Mouse (Mus musculus): Measurements from ENCODE around the gene Zfp553. TPM values are rescaled to one million over a fixed set of nuclear protein-coding genes. Genes with fewer than 3 reads are reported as not detected.

Zfp553 gene
- 31.9 and 39.7 TPM in 2 replicates for polyA plus RNA-seq (2014; fragmentation: Nextera tagmentation; extraction: Ambion mirVana)

DNA sequence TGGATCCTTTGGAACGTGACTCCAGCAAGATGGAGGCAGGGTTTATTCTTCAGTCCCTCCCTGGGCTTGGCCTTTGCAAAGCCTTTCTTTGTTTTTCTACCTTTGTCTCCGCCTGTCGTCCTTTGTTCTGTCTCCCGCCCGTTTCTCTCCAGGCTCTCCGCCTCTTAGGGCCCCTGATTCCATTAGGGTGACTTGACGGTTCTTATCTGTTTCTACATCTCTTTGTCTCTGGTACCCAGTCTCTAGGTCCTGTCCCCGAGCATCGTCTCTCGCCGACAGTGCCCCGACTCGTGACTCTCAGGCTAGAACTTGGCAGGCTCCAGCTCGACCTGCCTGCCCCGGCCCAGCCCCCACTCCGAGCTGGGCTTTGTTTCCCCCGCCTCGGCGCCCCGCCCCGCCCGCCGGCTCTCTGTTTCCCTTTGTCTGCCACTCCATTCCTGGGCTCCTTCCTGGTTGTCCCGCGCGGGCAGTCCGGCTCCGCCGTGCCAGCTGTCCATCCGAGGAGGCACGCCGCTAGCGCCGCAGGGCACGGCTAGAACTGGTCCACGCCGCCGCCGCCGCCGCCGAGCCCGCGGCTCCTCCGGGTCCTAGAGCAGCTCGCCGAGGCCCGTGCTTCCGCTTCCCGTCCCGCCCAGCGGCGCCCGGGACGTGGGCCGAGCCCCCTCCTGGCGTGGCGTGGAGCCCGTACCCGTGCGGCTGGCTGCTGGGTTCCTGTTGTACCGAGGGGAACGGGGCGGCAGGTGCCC is at the start of gene Zfp553, which contains the start of gene Sept1:
TSS of gene Zfp553 (plus strand) at position 440 of the 746 bp plus-strand sequence.
TSS of gene Sept1 (minus strand) at position 509 of the 746 bp plus-strand sequence.
- Histone ChIP-seq H3K27ac (replicated peaks; ENCODE audit: low read depth, low read length) (peak within 1 kb of the TSS; percentile 99), H3K27me3 (ENCODE audit: control insufficient read depth, insufficient read depth, low read length) (no peaks in the 10 kb centered on the region), H3K9me3 (ENCODE audit: control insufficient read depth, low read length) (no peaks in the 10 kb centered on the region), H3K36me3 (ENCODE audit: control insufficient read depth, insufficient read depth, low read length) (peaks cover 38% of the 10 kb centered on the region), H3K4me2 (ENCODE audit: low read length) (peak within 1 kb of the TSS; percentile 69), H3K4me1 (ENCODE audit: control insufficient read depth, insufficient read depth, low read length) (peaks cover 31% of the 10 kb centered on the region), H3K4me3 (replicated peaks; ENCODE audit: low read depth, low read length) (peak within 1 kb of the TSS; percentile 81), H3K9ac (replicated peaks; ENCODE audit: low read length) (peak within 1 kb of the TSS; percentile 98)
- under 1% methylated on average over 64 of the region's 64 CpGs for WGBS
- peak; percentile 91 for ATAC-seq (ENCODE audit: low FRiP score, low TSS enrichment)
- DNase-seq = peak; percentile 95

DNA sequence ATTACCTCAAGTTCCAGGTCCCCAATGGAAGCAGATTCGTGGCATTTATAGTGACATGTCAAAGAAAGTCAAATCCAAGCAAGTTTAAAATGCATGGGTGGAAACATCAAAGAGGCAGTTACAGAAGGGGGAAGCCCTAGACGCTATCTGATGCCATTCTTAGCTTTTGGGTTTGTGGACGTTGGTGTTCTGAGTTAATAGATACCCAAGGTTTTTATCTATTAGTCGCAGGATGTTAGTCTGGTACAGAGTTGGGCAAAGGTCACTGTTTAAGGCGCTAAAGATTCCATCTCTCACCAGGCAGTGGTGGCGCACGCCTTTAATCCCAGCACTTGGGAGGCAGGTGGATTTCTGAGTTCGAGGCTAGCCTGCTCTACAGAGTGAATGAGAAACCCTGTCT is 49.5 kb upstream of the Zfp553 start:
- ATAC-seq (ENCODE audit: low FRiP score, low TSS enrichment) = no peak

DNA sequence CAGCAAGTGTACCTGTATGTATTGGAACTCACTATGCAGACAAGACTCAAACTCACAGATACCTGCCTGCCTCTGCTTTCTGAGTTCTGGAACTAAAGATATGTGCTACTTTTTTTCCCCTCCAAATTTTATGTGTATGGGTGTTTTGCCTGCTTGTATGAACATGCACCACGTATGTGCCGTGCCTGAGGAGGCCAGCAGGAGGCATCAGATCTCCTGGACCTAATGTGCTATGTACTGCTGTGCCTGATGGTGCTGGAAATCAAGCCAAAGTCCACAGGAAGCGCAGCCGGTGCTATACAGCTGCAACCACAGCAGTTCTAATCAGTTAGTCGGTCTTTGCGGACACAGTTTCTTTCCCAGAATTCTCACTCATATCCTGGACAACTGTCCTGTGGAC is 49.0 kb upstream of the Zfp553 start:
- Histone ChIP-seq H3K36me3 (ENCODE audit: control insufficient read depth, insufficient read depth, low read length) (no peaks in the 10 kb centered on the region), H3K4me3 (replicated peaks; ENCODE audit: low read depth, low read length) (no peak overlapping the region)

More for the DNA sequence above, 49.5 kb upstream of the Zfp553 start:
- Histone ChIP-seq H3K27ac (replicated peaks; ENCODE audit: low read depth, low read length) (no peak overlapping the region), H3K36me3 (ENCODE audit: control insufficient read depth, insufficient read depth, low read length) (no peaks in the 10 kb centered on the region), H3K4me1 (ENCODE audit: control insufficient read depth, insufficient read depth, low read length) (no peaks in the 10 kb centered on the region), H3K4me3 (replicated peaks; ENCODE audit: low read depth, low read length) (no peak overlapping the region), H3K9me3 (ENCODE audit: control insufficient read depth, low read length) (no peaks in the 10 kb centered on the region), H3K27me3 (ENCODE audit: control insufficient read depth, insufficient read depth, low read length) (no peaks in the 10 kb centered on the region), H3K9ac (replicated peaks; ENCODE audit: low read length) (no peak overlapping the region), H3K4me2 (ENCODE audit: low read length) (no peak overlapping the region)
- WGBS = 83% methylated on average over 8 of the region's 8 CpGs
- no peak for DNase-seq

DNA sequence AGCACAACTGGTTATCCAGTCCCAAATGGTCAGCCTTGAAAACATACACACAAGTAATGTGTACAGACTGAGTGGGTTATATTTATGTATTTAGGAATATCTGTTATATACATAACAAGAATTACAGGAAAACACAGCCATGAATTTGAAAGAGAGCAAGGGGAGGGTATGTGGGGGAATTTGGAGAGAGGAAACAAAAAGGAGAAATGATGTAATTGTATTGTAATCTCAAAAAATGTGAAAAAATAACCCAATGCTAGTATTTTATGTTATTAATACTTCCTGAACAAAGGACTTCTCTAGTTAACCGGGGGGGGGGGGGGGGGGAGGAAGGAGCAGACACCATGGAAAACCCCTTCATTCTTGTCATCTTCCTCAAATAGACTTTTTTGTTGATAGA is 48.1 kb upstream of the Zfp553 start:
- H3K4me3 ChIP-seq (replicated peaks; ENCODE audit: low read depth, low read length) = no peak overlapping the region
- H3K9me3 ChIP-seq (ENCODE audit: control insufficient read depth, low read length) = no peaks in the 10 kb centered on the region
- H3K4me1 ChIP-seq (ENCODE audit: control insufficient read depth, insufficient read depth, low read length) = no peaks in the 10 kb centered on the region
- H3K27me3 ChIP-seq (ENCODE audit: control insufficient read depth, insufficient read depth, low read length) = no peaks in the 10 kb centered on the region
- ATAC-seq (ENCODE audit: low FRiP score, low TSS enrichment) = no peak
- H3K9ac ChIP-seq (replicated peaks; ENCODE audit: low read length) = no peak overlapping the region
- no peak for DNase-seq
- H3K27ac ChIP-seq (replicated peaks; ENCODE audit: low read depth, low read length) = no peak overlapping the region
- WGBS = 78% methylated on average over 1 of the region's 1 CpGs
- H3K36me3 ChIP-seq (ENCODE audit: control insufficient read depth, insufficient read depth, low read length) = no peaks in the 10 kb centered on the region
- no peak overlapping the region for H3K4me2 ChIP-seq (ENCODE audit: low read length)

More for the DNA sequence above, 49.0 kb upstream of the Zfp553 start:
- H3K9me3 ChIP-seq (ENCODE audit: control insufficient read depth, low read length) = no peaks in the 10 kb centered on the region
- H3K9ac ChIP-seq (replicated peaks; ENCODE audit: low read length) = no peak overlapping the region
- H3K4me2 ChIP-seq (ENCODE audit: low read length) = no peak overlapping the region
- no peak for ATAC-seq (ENCODE audit: low FRiP score, low TSS enrichment)
- 83% methylated on average over 6 of the region's 6 CpGs for WGBS
- H3K27me3 ChIP-seq (ENCODE audit: control insufficient read depth, insufficient read depth, low read length) = no peaks in the 10 kb centered on the region
- H3K27ac ChIP-seq (replicated peaks; ENCODE audit: low read depth, low read length) = no peak overlapping the region
- no peak for DNase-seq
- no peaks in the 10 kb centered on the region for H3K4me1 ChIP-seq (ENCODE audit: control insufficient read depth, insufficient read depth, low read length)

DNA sequence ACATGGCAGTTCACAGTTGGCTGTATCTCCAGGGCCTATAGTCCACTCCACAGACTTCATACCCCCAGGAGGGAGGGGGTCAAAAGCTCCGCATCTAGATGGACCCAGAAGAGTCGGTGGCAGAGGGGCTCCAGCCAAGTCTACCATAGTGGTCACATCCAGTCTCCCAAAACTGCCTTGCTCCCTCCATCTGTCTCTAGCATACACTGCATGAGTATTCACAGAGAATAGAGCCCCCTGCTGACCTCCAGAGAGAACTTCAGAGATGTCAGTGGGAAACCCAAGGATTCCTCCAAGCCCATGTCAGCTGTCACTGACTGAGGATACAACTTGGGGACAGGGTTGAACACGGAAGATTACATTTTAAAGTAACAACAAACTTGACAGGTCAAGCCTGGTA is 47.3 kb upstream of the Zfp553 start:
- WGBS = 74% methylated on average over 3 of the region's 3 CpGs

DNA sequence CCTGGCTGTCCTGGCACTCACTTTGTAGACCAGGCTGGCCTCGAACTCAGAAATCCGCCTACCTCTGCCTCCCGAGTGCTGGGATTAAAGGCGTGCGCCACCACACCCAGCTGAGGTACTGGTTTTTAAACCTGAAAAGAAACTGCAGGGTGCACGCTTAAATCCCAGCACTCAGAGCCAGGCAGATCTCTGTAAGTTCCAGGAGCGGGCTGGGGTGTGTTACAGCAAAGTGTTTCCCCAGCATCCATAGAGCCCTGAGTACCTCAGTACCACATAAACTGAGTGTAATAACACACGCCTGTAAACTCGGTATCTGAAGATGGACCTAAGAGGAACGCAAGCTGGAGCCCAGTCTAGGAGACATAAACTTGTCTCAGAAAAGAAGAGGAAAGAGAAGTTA is 45.5 kb upstream of the Zfp553 start:
- Histone ChIP-seq H3K4me1 (ENCODE audit: control insufficient read depth, insufficient read depth, low read length) (no peaks in the 10 kb centered on the region), H3K9ac (replicated peaks; ENCODE audit: low read length) (no peak overlapping the region), H3K9me3 (ENCODE audit: control insufficient read depth, low read length) (no peaks in the 10 kb centered on the region), H3K4me3 (replicated peaks; ENCODE audit: low read depth, low read length) (no peak overlapping the region), H3K27ac (replicated peaks; ENCODE audit: low read depth, low read length) (no peak overlapping the region), H3K36me3 (ENCODE audit: control insufficient read depth, insufficient read depth, low read length) (peaks cover 18% of the 10 kb centered on the region), H3K4me2 (ENCODE audit: low read length) (no peak overlapping the region), H3K27me3 (ENCODE audit: control insufficient read depth, insufficient read depth, low read length) (no peaks in the 10 kb centered on the region)
- ATAC-seq (ENCODE audit: low FRiP score, low TSS enrichment) (no peak), DNase-seq (no peak)
- 68% methylated on average over 9 of the region's 10 CpGs for WGBS

More for the DNA sequence above, 47.3 kb upstream of the Zfp553 start:
- ATAC-seq (ENCODE audit: low FRiP score, low TSS enrichment) (no peak), DNase-seq (peak; percentile 53)
- Histone ChIP-seq H3K4me1 (ENCODE audit: control insufficient read depth, insufficient read depth, low read length) (no peaks in the 10 kb centered on the region), H3K4me2 (ENCODE audit: low read length) (no peak overlapping the region), H3K27me3 (ENCODE audit: control insufficient read depth, insufficient read depth, low read length) (no peaks in the 10 kb centered on the region), H3K36me3 (ENCODE audit: control insufficient read depth, insufficient read depth, low read length) (peaks cover 2% of the 10 kb centered on the region; the same call in 1 of the 2 replicates), H3K9ac (replicated peaks; ENCODE audit: low read length) (no peak overlapping the region), H3K9me3 (ENCODE audit: control insufficient read depth, low read length) (no peaks in the 10 kb centered on the region), H3K4me3 (replicated peaks; ENCODE audit: low read depth, low read length) (no peak overlapping the region), H3K27ac (replicated peaks; ENCODE audit: low read depth, low read length) (no peak overlapping the region)

DNA sequence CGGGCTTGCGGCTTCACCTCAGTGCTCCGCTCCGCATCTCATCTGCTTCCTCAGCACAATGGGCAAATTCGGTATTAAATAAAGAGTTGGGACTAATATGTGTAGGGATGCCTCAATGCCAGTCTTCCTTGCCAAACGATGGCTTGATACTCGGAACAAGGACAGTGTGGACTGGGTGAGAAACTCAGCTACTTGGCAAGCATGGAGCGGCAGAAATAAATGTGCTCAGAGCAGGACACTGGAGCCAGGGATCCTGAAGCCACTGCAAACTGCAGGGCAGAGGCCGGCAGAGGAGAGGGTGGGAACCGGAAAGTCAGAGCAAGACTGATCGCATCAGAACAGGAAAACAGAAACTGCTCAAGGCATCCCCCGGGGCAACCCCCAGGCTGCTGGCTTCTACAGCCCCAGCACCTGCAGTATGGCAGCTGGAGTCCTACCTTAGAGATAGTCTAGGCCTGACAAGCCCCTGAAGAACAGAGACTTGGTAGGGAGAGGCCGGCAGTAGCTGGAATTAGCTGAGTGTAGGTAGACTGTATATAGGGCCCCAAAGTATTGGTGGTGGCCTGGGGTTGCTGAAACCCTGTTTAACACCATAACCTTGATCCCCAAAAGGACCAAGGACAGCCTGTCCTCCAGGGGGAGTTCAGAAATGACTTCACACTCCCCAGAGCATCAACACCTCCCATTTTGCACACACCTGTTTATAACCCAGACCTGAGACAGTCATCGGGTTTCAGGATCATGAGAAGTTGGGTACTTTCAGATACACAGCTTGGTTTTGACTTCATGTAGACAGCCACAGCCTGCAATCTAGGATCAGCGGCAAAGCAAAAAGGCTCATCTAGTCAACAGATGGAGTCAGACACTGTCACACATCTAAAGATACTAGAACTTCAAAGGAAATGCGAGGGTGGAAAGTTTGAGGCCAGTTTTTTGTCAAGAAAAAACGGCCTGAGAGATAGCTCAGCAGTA is 44.3 kb upstream of the Zfp553 start:
- no peak overlapping the region for H3K4me2 ChIP-seq (ENCODE audit: low read length)
- H3K4me3 ChIP-seq (replicated peaks; ENCODE audit: low read depth, low read length) = no peak overlapping the region
- H3K27me3 ChIP-seq (ENCODE audit: control insufficient read depth, insufficient read depth, low read length) = no peaks in the 10 kb centered on the region
- no peaks in the 10 kb centered on the region for H3K9me3 ChIP-seq (ENCODE audit: control insufficient read depth, low read length)
- H3K27ac ChIP-seq (replicated peaks; ENCODE audit: low read depth, low read length) = no peak overlapping the region
- H3K36me3 ChIP-seq (ENCODE audit: control insufficient read depth, insufficient read depth, low read length) = peaks cover 31% of the 10 kb centered on the region
- ATAC-seq (ENCODE audit: low FRiP score, low TSS enrichment) (no peak), DNase-seq (no peak)
- no peaks in the 10 kb centered on the region for H3K4me1 ChIP-seq (ENCODE audit: control insufficient read depth, insufficient read depth, low read length)
- 86% methylated on average over 17 of the region's 17 CpGs for WGBS
- H3K9ac ChIP-seq (replicated peaks; ENCODE audit: low read length) = no peak overlapping the region

DNA sequence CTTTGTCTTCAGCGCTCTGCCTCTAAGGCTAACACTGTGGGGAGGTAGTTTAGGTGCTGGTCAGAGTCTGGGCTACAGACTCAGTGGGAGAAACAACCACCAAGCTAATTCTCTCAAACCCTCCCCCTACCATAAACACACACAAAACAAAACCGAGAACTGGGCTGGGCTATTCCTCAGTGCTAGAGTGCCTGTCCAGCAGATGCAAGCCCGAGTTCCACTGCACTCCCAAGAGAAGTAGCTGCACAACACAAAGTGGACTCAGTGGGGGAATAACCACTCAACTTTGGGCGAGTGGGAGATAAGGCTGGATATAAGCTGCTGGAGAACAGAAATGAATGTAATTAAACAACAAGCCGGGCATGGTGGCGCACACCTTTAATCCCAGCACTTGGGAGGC is 42.2 kb upstream of the Zfp553 start:
- Histone ChIP-seq H3K27ac (replicated peaks; ENCODE audit: low read depth, low read length) (no peak overlapping the region), H3K4me3 (replicated peaks; ENCODE audit: low read depth, low read length) (no peak overlapping the region), H3K4me1 (ENCODE audit: control insufficient read depth, insufficient read depth, low read length) (peaks cover 9% of the 10 kb centered on the region), H3K27me3 (ENCODE audit: control insufficient read depth, insufficient read depth, low read length) (no peaks in the 10 kb centered on the region), H3K9me3 (ENCODE audit: control insufficient read depth, low read length) (no peaks in the 10 kb centered on the region), H3K4me2 (ENCODE audit: low read length) (no peak overlapping the region), H3K36me3 (ENCODE audit: control insufficient read depth, insufficient read depth, low read length) (peaks cover 43% of the 10 kb centered on the region), H3K9ac (replicated peaks; ENCODE audit: low read length) (no peak overlapping the region)
- DNase-seq = no peak
- ATAC-seq (ENCODE audit: low FRiP score, low TSS enrichment) = no peak
- WGBS = 84% methylated on average over 6 of the region's 6 CpGs

Measured in midbrain, embryonic 14.5 days (tissue).